Mouse (Mus musculus) cerebellum, adult 18-20 months (tissue): ENCODE data around the gene Gal3st1.

Experiments
- DNase-seq, 2 experiments: peaks; one replicate each; pipeline ENCODE4 v3.0.0; 2021

The Gal3st1 gene

GRCm38 (mm10) chr11:4035116-4035892 lies 51.9 kb downstream of the Gal3st1 start:
- no peak for DNase-seq

DNA sequence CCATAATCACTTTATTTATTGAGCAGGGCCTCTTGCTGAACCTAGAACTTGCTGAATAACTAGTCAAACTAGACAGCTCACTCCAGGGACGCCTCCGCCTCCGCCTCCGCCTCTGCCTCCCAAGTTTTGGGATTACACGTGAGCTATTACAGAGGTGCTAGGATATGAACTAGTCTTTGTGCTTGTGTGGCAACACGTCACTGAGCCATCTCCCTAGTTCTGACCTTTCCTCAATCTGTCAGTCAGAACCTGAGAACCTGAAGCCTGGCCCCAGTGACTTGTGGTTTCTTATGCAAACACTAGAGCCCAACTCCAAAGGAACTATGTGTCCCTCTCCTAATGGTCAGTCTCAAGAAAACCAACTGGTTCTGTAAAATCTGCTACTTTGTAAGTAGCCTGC lies 52.5 kb downstream of the Gal3st1 start:
- DNase-seq, result no peak

- no peak for DNase-seq
Measured at GRCm38 (mm10) chr11:4036365-4037084, 53.1 kb downstream of the Gal3st1 start.

GRCm38 (mm10) chr11:4039951-4040350 lies 56.5 kb downstream of the Gal3st1 start:
- DNase-seq, result no peak

- DNase-seq, result no peak
Measured at GRCm38 (mm10) chr11:4041123-4041625, 57.7 kb downstream of the Gal3st1 start.

GRCm38 (mm10) chr11:4043081-4043480 lies 59.6 kb downstream of the Gal3st1 start:
- no peak for DNase-seq

DNA sequence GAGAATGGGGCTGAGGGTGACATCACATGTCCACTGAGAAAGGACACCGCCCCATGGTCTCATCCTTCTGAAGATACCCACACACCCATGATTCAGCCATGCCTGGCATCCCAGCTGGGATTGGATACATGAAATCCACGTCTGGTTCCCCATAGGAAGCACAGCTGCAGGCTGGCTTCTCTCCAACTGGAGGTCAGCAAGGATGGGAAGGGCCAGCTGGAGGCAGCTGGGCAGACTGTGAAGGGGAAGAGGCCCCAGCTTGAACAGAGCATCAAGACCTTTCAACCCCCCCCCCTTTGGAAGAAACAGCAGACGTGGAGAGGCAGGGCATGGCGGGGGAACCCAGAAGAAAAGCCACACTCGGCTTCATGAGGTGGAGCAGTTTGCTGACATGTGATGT lies 63.1 kb downstream of the Gal3st1 start:
- DNase-seq, result no peak

DNA sequence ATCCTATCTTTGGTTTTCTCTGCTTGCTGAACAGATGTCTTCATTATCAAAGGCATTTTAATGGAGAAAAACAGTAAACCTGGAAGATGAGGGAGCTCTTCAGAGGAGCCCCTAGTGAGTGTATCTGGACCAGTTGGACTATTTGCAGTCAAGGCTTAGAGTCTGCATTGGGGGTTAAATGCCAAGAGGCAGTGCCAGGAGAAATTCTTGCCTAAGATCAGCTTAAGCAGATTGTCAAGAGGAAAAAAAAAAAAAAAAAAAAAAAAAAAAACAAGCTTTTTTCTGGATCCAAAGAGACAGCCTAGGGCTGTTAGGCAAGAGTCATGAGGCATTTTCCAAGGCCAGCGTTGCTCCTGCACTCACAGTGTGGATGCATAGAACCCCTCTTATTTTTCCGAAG lies 64.3 kb downstream of the Gal3st1 start:
- DNase-seq, result no peak

DNA sequence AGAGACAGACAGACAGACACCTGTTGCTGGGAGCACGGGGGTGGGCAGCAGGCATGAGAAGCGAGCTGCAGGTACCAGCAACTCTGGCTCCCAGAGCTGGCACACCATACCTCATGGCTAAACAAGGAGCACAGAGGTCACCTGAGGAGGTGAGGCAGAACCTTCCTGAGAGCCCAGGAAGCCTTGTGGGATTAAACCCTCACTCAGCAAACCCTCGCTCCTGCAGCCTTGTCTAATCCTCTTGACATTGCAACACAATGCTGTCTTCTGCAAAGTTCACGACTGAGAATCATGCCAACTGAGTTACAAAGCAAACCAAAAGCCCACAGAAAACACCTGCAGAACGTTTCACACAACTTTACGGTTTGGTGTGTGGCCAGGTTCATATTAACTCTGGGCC lies 65.0 kb downstream of the Gal3st1 start:
- no peak for DNase-seq
